Mouse (Mus musculus) bone marrow, adult 2 months (tissue): ENCODE data around the gene Pdia5.

Experiments used
- CTCF ChIP-seq: fragments of 200-500 bp; IDR thresholded peaks from 2 replicates; pipeline ENCODE4 v1.5.1; 2011; ENCODE audit warnings: low read length, control low read depth; ENCODE audit not compliant: control insufficient read depth, insufficient read depth
- POLR2A ChIP-seq: fragments of 200-500 bp; IDR thresholded peaks from 2 replicates; pipeline ENCODE4 v1.6.1; 2011; ENCODE audit warnings: low read depth, mild to moderate bottlenecking, control low read depth, low read length, borderline replicate concordance; ENCODE audit not compliant: control insufficient read depth

- TF ChIP-seq CTCF, result no peak
- TF ChIP-seq POLR2A, result no peak
Observed at GRCm38 (mm10) chr16:35405348-35406080, 85.2 kb downstream of the Pdia5 start.
